Mouse (Mus musculus): ENCODE results near the gene Drg1. TPM values are rescaled to one million over a fixed set of nuclear protein-coding genes. Genes with fewer than 3 reads are reported as not detected.

The Drg1 gene
- polyA plus RNA-seq, 1 experiment from 2014 or later: 200 TPM

DNA sequence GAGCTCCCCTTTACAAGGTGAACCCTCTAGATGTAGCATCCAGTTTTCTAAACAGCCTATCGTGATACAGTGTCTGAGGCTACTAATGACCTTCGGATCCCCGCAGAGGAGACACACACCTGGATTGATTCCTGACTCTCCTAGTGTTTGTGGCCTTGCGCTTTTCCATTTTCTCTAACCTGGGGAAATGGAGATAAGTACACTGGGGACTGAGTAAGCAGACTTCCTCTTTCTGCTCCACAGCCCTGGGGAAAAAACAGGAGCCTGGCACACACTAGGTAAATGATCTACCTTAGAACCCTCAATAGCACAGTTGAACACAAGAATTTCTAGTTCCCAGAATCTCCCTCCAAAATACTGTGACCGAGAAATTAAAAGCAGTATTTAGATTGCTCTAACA lies 21.7 kb upstream of the Drg1 start:
- Histone ChIP-seq H3K27ac (ENCODE audit: low read length) (peak overlapping the region; percentile 99; the same call in 1 of the 2 replicates), H3K4me2 (replicated peaks; ENCODE audit: low read depth, low read length) (peak overlapping the region; percentile 100), H3K4me1 (ENCODE audit: control insufficient read depth, insufficient read depth, low read length) (peaks cover 6% of the 10 kb centered on the region; the same call in 1 of the 2 replicates), H3K4me3 (ENCODE audit: low read depth, low read length) (peak overlapping the region; percentile 92; the same call in 1 of the 2 replicates), H3K27me3 (ENCODE audit: control insufficient read depth, insufficient read depth, low read length) (no peaks in the 10 kb centered on the region), H3K36me3 (ENCODE audit: control insufficient read depth, insufficient read depth, low read length) (peaks cover under 1% of the 10 kb centered on the region; the same call in 1 of the 2 replicates), H3K9me3 (ENCODE audit: control insufficient read depth, low read depth, low read length) (no peaks in the 10 kb centered on the region), H3K9ac (replicated peaks; ENCODE audit: low read depth, low read length) (peak overlapping the region; percentile 94; the same call in 1 of the 2 replicates)
- 52% methylated on average over 5 of the region's 5 CpGs for WGBS
- ATAC-seq (ENCODE audit: insufficient number of reproducible peaks, insufficient read depth, low FRiP score, low read depth): no peak

DNA sequence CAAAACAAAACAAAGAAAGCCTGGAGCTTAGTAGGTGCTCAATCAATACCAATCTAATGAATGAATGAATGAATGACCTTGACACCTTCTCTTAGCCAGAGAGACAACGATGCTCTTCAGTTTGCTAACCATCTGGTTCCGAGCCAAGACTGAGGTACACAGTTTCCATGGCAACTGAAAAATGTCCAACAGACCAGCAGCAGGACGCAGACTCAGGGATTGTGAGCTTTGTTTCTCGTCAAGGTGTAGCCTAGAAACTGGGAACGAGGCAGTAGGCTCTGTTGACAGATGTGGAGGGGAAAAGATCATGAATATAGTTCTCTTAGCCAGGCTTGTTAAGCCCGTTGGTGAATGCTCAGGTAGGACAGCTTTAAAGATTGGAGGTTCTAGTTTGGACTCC lies 20.9 kb upstream of the Drg1 start:
- no peaks in the 10 kb centered on the region; the same call in 1 of the 2 replicates for H3K36me3 ChIP-seq (ENCODE audit: control insufficient read depth, insufficient read depth, low read length)
- H3K27me3 ChIP-seq (ENCODE audit: control insufficient read depth, insufficient read depth, low read length): no peaks in the 10 kb centered on the region
- H3K4me2 ChIP-seq (replicated peaks; ENCODE audit: low read depth, low read length): no peak overlapping the region
- H3K27ac ChIP-seq (ENCODE audit: low read length): no peak overlapping the region
- H3K9me3 ChIP-seq (ENCODE audit: control insufficient read depth, low read depth, low read length): no peaks in the 10 kb centered on the region
- H3K4me3 ChIP-seq (ENCODE audit: low read depth, low read length): no peak overlapping the region
- 28% methylated on average over 6 of the region's 6 CpGs for WGBS
- no peak for ATAC-seq (ENCODE audit: insufficient number of reproducible peaks, insufficient read depth, low FRiP score, low read depth)
- H3K4me1 ChIP-seq (ENCODE audit: control insufficient read depth, insufficient read depth, low read length): 0 out of 2 replicates have a peak, but pooled peaks cover 4% of the 10 kb centered on the region
- no peak overlapping the region for H3K9ac ChIP-seq (replicated peaks; ENCODE audit: low read depth, low read length)

DNA sequence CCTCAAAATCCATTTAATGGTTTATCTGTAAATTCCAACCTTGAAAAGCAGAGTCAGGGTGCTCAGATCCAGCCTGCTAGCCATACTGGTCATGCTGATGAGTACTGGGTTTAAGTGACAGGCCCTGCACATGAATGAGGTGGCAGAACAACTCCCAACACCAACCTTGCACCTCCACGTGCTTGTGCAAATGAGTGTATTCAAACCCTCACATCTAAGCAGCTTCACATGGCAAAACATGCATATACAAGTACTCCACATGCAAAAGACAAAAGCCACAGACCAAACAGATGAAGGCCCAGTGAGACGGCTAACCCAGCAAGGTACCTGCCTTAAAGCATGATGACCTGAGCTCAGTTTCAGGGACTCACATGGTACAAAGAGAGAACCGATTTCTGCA lies 19.7 kb upstream of the Drg1 start:
- no peak overlapping the region for H3K9ac ChIP-seq (replicated peaks; ENCODE audit: low read depth, low read length)

GRCm38 (mm10) chr11:3283645-3284044 lies 17.4 kb upstream of the Drg1 start:
- Histone ChIP-seq H3K4me2 (replicated peaks; ENCODE audit: low read depth, low read length) (no peak overlapping the region), H3K36me3 (ENCODE audit: control insufficient read depth, insufficient read depth, low read length) (no peaks in the 10 kb centered on the region), H3K4me1 (ENCODE audit: control insufficient read depth, insufficient read depth, low read length) (0 out of 2 replicates have a peak, but pooled peaks cover 4% of the 10 kb centered on the region), H3K9ac (replicated peaks; ENCODE audit: low read depth, low read length) (no peak overlapping the region), H3K9me3 (ENCODE audit: control insufficient read depth, low read depth, low read length) (no peaks in the 10 kb centered on the region), H3K27me3 (ENCODE audit: control insufficient read depth, insufficient read depth, low read length) (no peaks in the 10 kb centered on the region), H3K27ac (ENCODE audit: low read length) (no peak overlapping the region), H3K4me3 (ENCODE audit: low read depth, low read length) (no peak overlapping the region)
- WGBS: 91% methylated on average over 6 of the region's 6 CpGs
- no peak for ATAC-seq (ENCODE audit: insufficient number of reproducible peaks, insufficient read depth, low FRiP score, low read depth)

More for the DNA sequence above, 19.7 kb upstream of the Drg1 start:
- H3K4me3 ChIP-seq (ENCODE audit: low read depth, low read length): no peak overlapping the region
- no peak for ATAC-seq (ENCODE audit: insufficient number of reproducible peaks, insufficient read depth, low FRiP score, low read depth)
- H3K9me3 ChIP-seq (ENCODE audit: control insufficient read depth, low read depth, low read length): no peaks in the 10 kb centered on the region
- H3K36me3 ChIP-seq (ENCODE audit: control insufficient read depth, insufficient read depth, low read length): no peaks in the 10 kb centered on the region
- 0 out of 2 replicates have a peak, but pooled peaks cover 4% of the 10 kb centered on the region for H3K4me1 ChIP-seq (ENCODE audit: control insufficient read depth, insufficient read depth, low read length)
- H3K27me3 ChIP-seq (ENCODE audit: control insufficient read depth, insufficient read depth, low read length): no peaks in the 10 kb centered on the region
- H3K4me2 ChIP-seq (replicated peaks; ENCODE audit: low read depth, low read length): no peak overlapping the region
- no peak overlapping the region for H3K27ac ChIP-seq (ENCODE audit: low read length)
- WGBS: 84% methylated on average over 3 of the region's 3 CpGs

GRCm38 (mm10) chr11:3282887-3283286 lies 16.7 kb upstream of the Drg1 start:
- no peak overlapping the region for H3K9ac ChIP-seq (replicated peaks; ENCODE audit: low read depth, low read length)
- no peak overlapping the region for H3K27ac ChIP-seq (ENCODE audit: low read length)
- 76% methylated on average over 6 of the region's 6 CpGs for WGBS
- ATAC-seq (ENCODE audit: insufficient number of reproducible peaks, insufficient read depth, low FRiP score, low read depth): no peak
- H3K27me3 ChIP-seq (ENCODE audit: control insufficient read depth, insufficient read depth, low read length): no peaks in the 10 kb centered on the region
- H3K4me3 ChIP-seq (ENCODE audit: low read depth, low read length): no peak overlapping the region
- H3K4me1 ChIP-seq (ENCODE audit: control insufficient read depth, insufficient read depth, low read length): 0 out of 2 replicates have a peak, but pooled peaks cover under 1% of the 10 kb centered on the region
- no peaks in the 10 kb centered on the region for H3K36me3 ChIP-seq (ENCODE audit: control insufficient read depth, insufficient read depth, low read length)
- no peaks in the 10 kb centered on the region for H3K9me3 ChIP-seq (ENCODE audit: control insufficient read depth, low read depth, low read length)
- no peak overlapping the region for H3K4me2 ChIP-seq (replicated peaks; ENCODE audit: low read depth, low read length)

- no peaks in the 10 kb centered on the region for H3K27me3 ChIP-seq (ENCODE audit: control insufficient read depth, insufficient read depth, low read length)
- no peak for ATAC-seq (ENCODE audit: insufficient number of reproducible peaks, insufficient read depth, low FRiP score, low read depth)
- H3K9ac ChIP-seq (replicated peaks; ENCODE audit: low read depth, low read length): no peak overlapping the region
- no peak overlapping the region for H3K4me2 ChIP-seq (replicated peaks; ENCODE audit: low read depth, low read length)
- WGBS: 71% methylated on average over 2 of the region's 2 CpGs
- H3K36me3 ChIP-seq (ENCODE audit: control insufficient read depth, insufficient read depth, low read length): no peaks in the 10 kb centered on the region
- no peaks in the 10 kb centered on the region for H3K4me1 ChIP-seq (ENCODE audit: control insufficient read depth, insufficient read depth, low read length)
- H3K27ac ChIP-seq (ENCODE audit: low read length): no peak overlapping the region
- no peaks in the 10 kb centered on the region for H3K9me3 ChIP-seq (ENCODE audit: control insufficient read depth, low read depth, low read length)
- H3K4me3 ChIP-seq (ENCODE audit: low read depth, low read length): no peak overlapping the region
Measured at GRCm38 (mm10) chr11:3279729-3280128, 13.5 kb upstream of the Drg1 start.

- Histone ChIP-seq H3K9ac (replicated peaks; ENCODE audit: low read depth, low read length) (no peak overlapping the region), H3K4me2 (replicated peaks; ENCODE audit: low read depth, low read length) (no peak overlapping the region), H3K27me3 (ENCODE audit: control insufficient read depth, insufficient read depth, low read length) (no peaks in the 10 kb centered on the region), H3K4me3 (ENCODE audit: low read depth, low read length) (no peak overlapping the region), H3K9me3 (ENCODE audit: control insufficient read depth, low read depth, low read length) (no peaks in the 10 kb centered on the region), H3K4me1 (ENCODE audit: control insufficient read depth, insufficient read depth, low read length) (no peaks in the 10 kb centered on the region), H3K36me3 (ENCODE audit: control insufficient read depth, insufficient read depth, low read length) (no peaks in the 10 kb centered on the region), H3K27ac (ENCODE audit: low read length) (no peak overlapping the region)
- no peak for ATAC-seq (ENCODE audit: insufficient number of reproducible peaks, insufficient read depth, low FRiP score, low read depth)
- WGBS: 61% methylated on average over 5 of the region's 5 CpGs
Measured at GRCm38 (mm10) chr11:3278351-3278750, 12.1 kb upstream of the Drg1 start.

DNA sequence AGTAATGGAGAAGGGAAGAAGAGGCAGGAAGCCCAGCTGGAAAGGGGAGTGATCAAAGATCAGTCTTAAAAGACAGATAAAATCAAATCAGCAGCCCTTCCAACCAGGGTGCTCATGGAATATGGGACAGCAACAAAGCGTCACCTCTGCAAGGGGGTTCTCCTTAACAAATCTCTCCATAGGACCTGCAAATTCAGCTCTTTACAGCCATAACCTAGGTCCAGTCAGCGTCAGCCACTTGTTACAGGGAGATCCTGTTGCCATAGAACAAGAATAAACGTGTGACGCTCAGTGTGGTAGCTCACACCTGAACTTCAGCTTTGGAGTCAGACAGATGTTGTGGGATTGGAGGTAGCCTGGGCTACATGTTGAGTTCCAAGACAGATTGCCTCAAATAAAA lies 3.0 kb upstream of the Drg1 start:
- no peaks in the 10 kb centered on the region for H3K27me3 ChIP-seq (ENCODE audit: control insufficient read depth, insufficient read depth, low read length)
- H3K4me3 ChIP-seq (ENCODE audit: low read depth, low read length): no peak overlapping the region
- H3K9ac ChIP-seq (replicated peaks; ENCODE audit: low read depth, low read length): no peak overlapping the region
- ATAC-seq (ENCODE audit: insufficient number of reproducible peaks, insufficient read depth, low FRiP score, low read depth): no peak
- H3K4me2 ChIP-seq (replicated peaks; ENCODE audit: low read depth, low read length): no peak overlapping the region
- H3K36me3 ChIP-seq (ENCODE audit: control insufficient read depth, insufficient read depth, low read length): peaks cover under 1% of the 10 kb centered on the region; the same call in 1 of the 2 replicates
- peaks cover 10% of the 10 kb centered on the region for H3K4me1 ChIP-seq (ENCODE audit: control insufficient read depth, insufficient read depth, low read length)
- WGBS: 39% methylated on average over 4 of the region's 4 CpGs
- H3K9me3 ChIP-seq (ENCODE audit: control insufficient read depth, low read depth, low read length): no peaks in the 10 kb centered on the region
- H3K27ac ChIP-seq (ENCODE audit: low read length): no peak overlapping the region

DNA sequence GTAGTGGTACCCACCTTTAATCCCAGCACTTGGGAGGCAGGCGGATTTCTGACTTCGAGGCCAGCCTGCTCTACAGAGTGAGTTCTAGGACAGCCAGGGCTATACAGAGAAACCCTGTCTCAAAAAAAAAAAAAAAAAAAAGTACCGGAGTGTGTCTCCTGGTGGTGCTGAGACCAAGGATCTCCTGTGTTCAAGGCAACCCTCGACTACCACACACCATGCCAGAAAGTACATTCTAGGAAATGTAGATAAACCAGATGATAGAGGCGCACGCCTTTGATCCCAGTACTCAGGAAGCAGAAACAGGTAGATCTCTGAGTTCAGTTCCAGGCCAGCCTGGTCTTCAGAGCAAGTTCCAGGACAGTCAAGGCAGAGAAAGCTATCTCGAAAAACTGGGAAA lies 918 bp upstream of the Drg1 start:
- ATAC-seq (ENCODE audit: insufficient number of reproducible peaks, insufficient read depth, low FRiP score, low read depth): no peak
- Histone ChIP-seq H3K4me2 (replicated peaks; ENCODE audit: low read depth, low read length) (peak overlapping the region; percentile 48), H3K27ac (ENCODE audit: low read length) (peak overlapping the region; percentile 68; the same call in 1 of the 2 replicates), H3K9me3 (ENCODE audit: control insufficient read depth, low read depth, low read length) (no peaks in the 10 kb centered on the region), H3K4me1 (ENCODE audit: control insufficient read depth, insufficient read depth, low read length) (peaks cover 10% of the 10 kb centered on the region), H3K36me3 (ENCODE audit: control insufficient read depth, insufficient read depth, low read length) (peaks cover 17% of the 10 kb centered on the region), H3K4me3 (ENCODE audit: low read depth, low read length) (peak overlapping the region; percentile 99), H3K27me3 (ENCODE audit: control insufficient read depth, insufficient read depth, low read length) (no peaks in the 10 kb centered on the region), H3K9ac (replicated peaks; ENCODE audit: low read depth, low read length) (peak overlapping the region; percentile 55)
- WGBS: 50% methylated on average over 7 of the region's 7 CpGs
